In the genomic region with DNA sequence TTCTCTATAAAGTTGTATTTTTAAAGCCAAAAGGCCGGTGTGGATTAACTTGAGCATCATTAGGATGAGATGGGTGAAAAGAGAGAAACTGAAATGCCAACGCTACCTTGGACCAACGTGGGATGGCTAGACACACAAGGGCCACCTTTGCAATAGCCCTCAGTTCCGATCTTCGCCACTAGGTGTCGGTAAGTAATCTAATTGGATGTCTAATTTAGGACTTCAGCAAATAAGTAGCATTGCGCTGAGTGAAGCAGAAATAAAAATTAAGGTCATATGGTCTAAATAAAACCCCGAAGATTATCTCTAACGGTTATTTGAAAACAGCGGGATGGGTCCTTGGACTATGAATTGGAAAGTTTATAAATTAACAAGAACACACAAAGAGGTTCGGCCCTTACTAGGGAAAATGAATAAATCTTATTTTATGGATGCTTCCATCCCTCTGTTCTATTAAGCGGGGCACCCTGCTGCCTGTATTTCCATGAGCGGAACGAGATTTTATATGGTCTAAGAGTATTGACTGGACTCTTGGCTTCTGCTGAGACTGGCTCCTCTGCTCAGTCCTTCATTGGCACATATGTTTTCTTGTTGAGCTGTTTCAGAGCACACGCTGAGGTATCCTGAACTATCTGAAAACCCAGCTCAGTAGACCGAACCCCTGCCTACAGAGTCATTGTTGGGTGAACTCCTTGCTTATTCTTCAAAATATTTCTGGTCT, we compare ENCODE assay signal across 8 mouse cellular contexts.
DNase-seq lines count a peak whose midpoint lies in the region; ATAC-seq and TF ChIP-seq lines count a peak whose summit lies in the region.

No protein-coding gene starts in this region.

- 41% methylated on average over 16 of the region's 16 CpGs for WGBS in heart, embryonic 12.5 days
- WGBS in forebrain, postnatal 0 days = 36% methylated on average over 16 of the region's 16 CpGs
- 36% methylated on average over 16 of the region's 16 CpGs for WGBS in hindbrain, embryonic 15.5 days
- WGBS in midbrain, embryonic 12.5 days = 42% methylated on average over 16 of the region's 16 CpGs
- 33% methylated on average over 16 of the region's 16 CpGs for WGBS in small intestine, adult 2 months

- no peaks in the 10 kb centered on the region for H3K27me3 ChIP-seq in heart, embryonic 12.5 days (replicated peaks)
- no peaks in the 10 kb centered on the region for H3K27me3 ChIP-seq in forebrain, postnatal 0 days (ENCODE audit: insufficient read depth, low read length)
- H3K27me3 ChIP-seq in hindbrain, embryonic 15.5 days = no peaks in the 10 kb centered on the region
- no peaks in the 10 kb centered on the region for H3K27me3 ChIP-seq in midbrain, embryonic 12.5 days
- H3K27me3 ChIP-seq in small intestine, adult 2 months (ENCODE audit: control insufficient read depth, insufficient read depth, low read length) = no peaks in the 10 kb centered on the region

- H3K27ac ChIP-seq in heart, embryonic 12.5 days (ENCODE audit: poor library complexity, severe bottlenecking) = no peak overlapping the region
- H3K27ac ChIP-seq in forebrain, postnatal 0 days (ENCODE audit: low read depth, low read length) = no peak overlapping the region
- H3K27ac ChIP-seq in hindbrain, embryonic 15.5 days (replicated peaks) = no peak overlapping the region
- H3K27ac ChIP-seq in midbrain, embryonic 12.5 days (replicated peaks) = no peak overlapping the region
- H3K27ac ChIP-seq in small intestine, adult 2 months (ENCODE audit: insufficient read depth, low read depth, low read length) = no peak overlapping the region

- TF ChIP-seq CTCF in forebrain, postnatal 0 days (IDR thresholded peaks at IDR 0.05; ENCODE audit: low read depth) = peak; percentile 96
- TF ChIP-seq CTCF in small intestine, adult 2 months (IDR thresholded peaks at IDR 0.05; ENCODE audit: extremely low read depth, insufficient read length, insufficient replicate concordance, low read depth, low read length) = peak; percentile 78; the same call in 1 of the 2 replicates

- H3K4me2 ChIP-seq in heart, embryonic 12.5 days = no peak overlapping the region
- no peak overlapping the region for H3K4me2 ChIP-seq in forebrain, postnatal 0 days (ENCODE audit: low read depth)
- H3K4me2 ChIP-seq in hindbrain, embryonic 15.5 days = no peak overlapping the region
- H3K4me2 ChIP-seq in midbrain, embryonic 12.5 days (replicated peaks) = no peak overlapping the region

- H3K9ac ChIP-seq in heart, embryonic 12.5 days = no peak overlapping the region
- H3K9ac ChIP-seq in forebrain, postnatal 0 days = no peak overlapping the region
- no peak overlapping the region for H3K9ac ChIP-seq in hindbrain, embryonic 15.5 days
- H3K9ac ChIP-seq in midbrain, embryonic 12.5 days (replicated peaks) = no peak overlapping the region

- no peak overlapping the region for H3K4me3 ChIP-seq in heart, embryonic 12.5 days
- H3K4me3 ChIP-seq in forebrain, postnatal 0 days (ENCODE audit: low read depth, low read length) = no peak overlapping the region
- no peak overlapping the region for H3K4me3 ChIP-seq in hindbrain, embryonic 15.5 days
- no peak overlapping the region for H3K4me3 ChIP-seq in midbrain, embryonic 12.5 days
- no peak overlapping the region for H3K4me3 ChIP-seq in small intestine, adult 2 months (ENCODE audit: low read depth, low read length)

- no peak for ATAC-seq in heart, embryonic 12.5 days (ENCODE audit: insufficient number of reproducible peaks, low FRiP score)
- ATAC-seq in forebrain, postnatal 0 days = peak; percentile 59; the same call in 1 of the 2 replicates
- ATAC-seq in hindbrain, embryonic 15.5 days (ENCODE audit: low FRiP score, low read depth) = peak; percentile 45; the same call in 1 of the 2 replicates
- ATAC-seq in midbrain, embryonic 12.5 days (ENCODE audit: low FRiP score, low read depth) = peak; percentile 34; the same call in 1 of the 2 replicates

- peak; percentile 92 for DNase-seq in heart, adult 11 months
- DNase-seq in cerebellum, adult 11 months = peak; percentile 51
- peak; percentile 88 for DNase-seq in forebrain, postnatal 0 days
- peak; percentile 76 to 99 for DNase-seq in layer of hippocampus, postnatal 25 days (ENCODE audit: extremely low spot score in 1 of 2, low spot score in 1 of 2)

- no peaks in the 10 kb centered on the region for H3K36me3 ChIP-seq in heart, embryonic 12.5 days
- H3K36me3 ChIP-seq in forebrain, postnatal 0 days (ENCODE audit: insufficient read depth) = no peaks in the 10 kb centered on the region
- H3K36me3 ChIP-seq in hindbrain, embryonic 15.5 days = no peaks in the 10 kb centered on the region
- H3K36me3 ChIP-seq in midbrain, embryonic 12.5 days = no peaks in the 10 kb centered on the region
- no peaks in the 10 kb centered on the region for H3K36me3 ChIP-seq in small intestine, adult 2 months (ENCODE audit: control insufficient read depth, insufficient read depth, low read length)

- H3K4me1 ChIP-seq in heart, embryonic 12.5 days (replicated peaks) = peaks cover 17% of the 10 kb centered on the region
- H3K4me1 ChIP-seq in forebrain, postnatal 0 days (ENCODE audit: insufficient read depth) = no peaks in the 10 kb centered on the region
- 0 out of 2 replicates have a peak, but pooled peaks cover 8% of the 10 kb centered on the region for H3K4me1 ChIP-seq in hindbrain, embryonic 15.5 days (replicated peaks)
- H3K4me1 ChIP-seq in midbrain, embryonic 12.5 days = no peaks in the 10 kb centered on the region
- H3K4me1 ChIP-seq in small intestine, adult 2 months (ENCODE audit: control insufficient read depth, insufficient read depth, insufficient read length, low read length) = no peaks in the 10 kb centered on the region; the same call in 1 of the 2 replicates

- no peak for TF ChIP-seq POLR2A in small intestine, adult 2 months (IDR thresholded peaks at IDR 0.05; ENCODE audit: low read depth, low read length)

- H3K9me3 ChIP-seq in heart, embryonic 12.5 days (replicated peaks) = no peaks in the 10 kb centered on the region
- H3K9me3 ChIP-seq in forebrain, postnatal 0 days (ENCODE audit: low read length) = no peaks in the 10 kb centered on the region
- H3K9me3 ChIP-seq in hindbrain, embryonic 15.5 days = no peaks in the 10 kb centered on the region
- no peaks in the 10 kb centered on the region for H3K9me3 ChIP-seq in midbrain, embryonic 12.5 days
